Mouse (Mus musculus): ENCODE results near the gene 4931428F04Rik.

DNA sequence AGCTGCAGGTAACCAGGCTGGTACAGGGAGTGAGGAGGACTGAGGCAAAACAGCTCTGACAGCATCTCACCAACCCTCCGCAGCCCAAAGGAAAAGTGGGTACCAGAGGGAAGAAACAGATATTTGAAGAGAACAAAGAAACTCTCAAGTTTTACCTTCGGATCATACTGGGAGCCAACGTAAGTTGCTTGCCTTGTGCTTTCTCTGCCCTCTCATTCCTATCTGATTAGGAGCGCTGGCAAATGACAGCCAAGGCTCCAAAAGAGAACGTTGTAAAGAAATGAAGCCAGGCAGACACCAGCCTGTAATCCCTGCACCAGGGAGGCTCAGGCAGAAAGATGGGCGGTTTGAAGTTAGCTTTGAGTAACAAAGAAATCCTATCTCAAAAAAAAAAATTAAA, 37.3 kb upstream of the 4931428F04Rik start:
- TF ChIP-seq HCFC1 (IDR thresholded peaks at IDR 0.05; ENCODE audit: borderline replicate concordance, insufficient read depth, low read length) = no peak
- TF ChIP-seq CHD2 (IDR thresholded peaks at IDR 0.05; ENCODE audit: low read depth, low read length) = no peak
- no peak for TF ChIP-seq MAFK (IDR thresholded peaks at IDR 0.05; ENCODE audit: insufficient read depth, low read depth, low read length)
- no peak for TF ChIP-seq ZNF384 (IDR thresholded peaks at IDR 0.05; ENCODE audit: low read depth, low read length)
